Mouse (Mus musculus): ENCODE measurements around the gene Nnat.
"Not testable (repeated sequence)": the region's sequence is repeated elsewhere in the genome, so short reads cannot be mapped to it uniquely, and the experiment has no call there.

Gene Nnat

DNA sequence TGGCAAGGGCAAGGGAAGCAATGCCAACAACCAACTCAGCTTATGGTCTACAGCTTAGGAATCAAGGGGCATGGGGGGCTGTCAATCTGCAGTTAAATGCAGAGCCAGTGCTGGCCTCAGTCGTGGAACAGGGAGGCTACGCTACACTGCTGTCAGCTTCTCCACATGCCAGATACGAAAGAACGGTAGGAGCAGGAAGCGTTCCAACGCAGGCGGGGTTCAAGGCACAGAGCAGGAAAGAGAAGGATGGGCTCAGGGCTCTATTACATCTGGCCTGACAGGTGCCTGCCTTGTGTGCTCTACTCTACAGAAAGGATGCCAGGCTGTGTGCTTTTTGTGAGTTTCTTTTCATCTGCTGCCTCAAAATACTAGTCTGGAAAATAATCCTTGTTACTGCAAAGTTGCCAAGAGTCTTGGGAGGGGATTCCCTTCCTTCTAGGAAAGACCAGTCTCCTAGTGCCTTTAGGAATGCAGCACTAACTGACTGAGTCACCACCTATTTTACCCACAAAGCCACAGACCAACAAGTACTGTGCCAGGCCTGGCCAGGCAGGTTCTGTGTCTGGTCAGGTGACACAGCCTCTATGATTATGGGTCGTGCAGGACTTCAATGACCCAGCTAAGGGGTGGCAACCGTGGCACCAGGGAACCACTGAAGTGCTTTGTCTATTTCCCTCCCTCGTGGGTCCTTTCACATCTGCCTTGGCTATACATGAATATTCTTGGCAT, 7.6 kb upstream of the Nnat start:
- DNase-seq (ENCODE audit: low read depth, low spot score): no peak

DNA sequence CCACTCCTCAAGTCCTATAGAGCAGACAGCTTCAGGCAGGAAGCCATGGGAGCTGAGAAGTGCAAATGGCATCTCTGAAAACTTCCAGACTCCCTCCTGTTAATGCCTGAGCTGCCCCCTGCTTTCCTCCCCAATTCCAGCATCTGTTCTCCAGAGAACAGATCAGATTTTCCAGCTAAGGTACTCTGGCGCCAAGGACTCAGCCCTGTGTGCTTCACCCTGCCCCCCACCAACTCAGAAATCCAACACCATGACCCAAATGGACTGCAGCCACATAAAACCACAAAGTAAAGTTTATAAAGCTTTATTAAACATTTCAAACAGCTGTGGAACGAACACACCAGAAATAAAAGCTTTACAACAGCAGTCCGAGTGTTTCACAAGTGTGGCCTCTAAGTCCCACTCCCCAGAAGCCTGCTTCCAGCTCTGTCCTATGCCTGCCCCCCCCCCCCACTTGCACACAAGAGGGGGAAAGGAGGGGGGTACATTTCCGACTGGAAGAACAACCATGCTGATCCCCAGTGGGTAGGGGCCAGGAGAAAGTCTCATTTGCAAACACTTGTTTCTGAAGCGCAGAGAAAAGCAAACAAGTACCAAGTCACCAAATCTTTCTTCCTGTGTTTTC, 3.7 kb upstream of the Nnat start:
- DNase-seq (ENCODE audit: low read depth, low spot score): no peak

DNA sequence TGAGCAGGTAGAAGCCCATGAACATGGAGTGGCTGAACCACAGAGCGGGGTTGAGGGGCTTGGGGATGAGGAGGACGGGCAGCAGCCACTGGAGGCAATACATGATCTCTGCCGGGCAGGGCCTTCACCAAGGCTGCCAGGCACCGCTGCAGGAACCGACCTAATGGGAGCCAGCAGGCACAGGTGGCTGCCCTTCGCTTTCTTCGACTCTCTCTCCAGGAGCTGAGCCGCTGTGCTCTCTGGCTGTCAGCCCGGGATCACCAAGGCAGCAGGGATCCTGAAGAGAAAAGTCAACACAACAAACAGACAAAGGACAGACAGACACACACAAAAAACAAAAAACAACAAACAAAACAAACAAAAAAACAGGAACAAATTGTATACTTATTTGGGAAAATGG, 1.8 kb upstream of the Nnat start:
- peak; percentile 59 for DNase-seq (ENCODE audit: low read depth, low spot score)

DNA sequence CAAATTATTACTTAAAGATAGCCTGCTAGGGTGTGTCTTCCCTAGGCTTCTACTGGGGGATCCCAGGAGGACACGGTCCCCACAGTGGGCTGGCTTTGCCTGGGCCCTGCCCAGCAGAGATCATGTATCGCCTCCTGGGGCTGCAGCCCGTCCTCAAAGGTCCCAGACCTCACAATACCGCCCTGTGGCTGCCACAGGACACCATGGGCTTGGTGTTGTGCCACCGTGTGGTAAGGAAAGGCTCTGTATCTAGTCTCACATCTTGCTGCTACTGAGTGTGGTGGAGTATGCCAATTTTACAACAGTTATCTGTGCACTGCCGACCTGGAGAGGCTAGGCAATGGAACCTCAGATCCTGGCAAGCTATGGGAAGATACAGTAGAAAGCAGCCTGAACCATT, 1.4 kb upstream of the Nnat start:
- DNase-seq (ENCODE audit: low read depth, low spot score): peak; percentile 57

DNA sequence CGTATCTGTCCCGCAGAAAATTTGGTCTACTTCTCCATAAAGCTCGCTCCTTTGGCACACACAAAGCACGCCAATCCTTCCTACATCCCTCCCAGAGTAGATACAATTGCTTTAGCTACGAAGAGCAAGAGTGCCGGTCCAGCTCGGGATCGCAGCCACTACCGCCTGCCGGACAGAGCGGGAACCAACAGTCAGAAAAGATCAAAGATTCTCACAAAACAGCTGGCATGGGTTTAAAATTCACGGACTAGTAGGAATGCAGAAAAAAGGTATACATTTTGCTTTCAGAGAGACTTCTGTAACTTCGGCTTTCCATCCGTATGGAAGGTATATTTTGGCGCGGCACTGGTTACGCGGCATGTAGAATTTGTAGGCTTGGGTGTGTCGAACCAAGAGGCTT, 438 bp upstream of the Nnat start:
- DNase-seq (ENCODE audit: low read depth, low spot score): no peak

DNA sequence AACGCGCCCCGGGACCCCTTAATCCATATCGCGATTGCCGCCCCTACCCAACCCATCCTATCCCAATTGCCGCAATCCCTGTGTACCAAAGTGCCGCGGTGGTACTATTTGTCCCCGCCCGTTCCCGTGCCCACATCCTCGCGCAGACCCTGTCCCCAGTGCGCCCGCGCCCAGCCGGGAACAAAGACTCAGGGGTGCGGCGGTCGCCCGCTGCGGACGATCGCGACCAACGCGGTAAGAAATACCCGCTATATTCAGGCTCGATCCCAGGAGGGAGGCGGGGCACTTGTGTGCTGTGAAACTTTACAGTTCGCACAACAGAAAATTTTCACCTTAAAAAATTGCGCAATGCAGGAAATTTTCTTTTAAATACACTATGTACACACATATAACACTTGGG, 424 bp downstream of the Nnat start:
- DNase-seq (ENCODE audit: low read depth, low spot score): no peak

DNA sequence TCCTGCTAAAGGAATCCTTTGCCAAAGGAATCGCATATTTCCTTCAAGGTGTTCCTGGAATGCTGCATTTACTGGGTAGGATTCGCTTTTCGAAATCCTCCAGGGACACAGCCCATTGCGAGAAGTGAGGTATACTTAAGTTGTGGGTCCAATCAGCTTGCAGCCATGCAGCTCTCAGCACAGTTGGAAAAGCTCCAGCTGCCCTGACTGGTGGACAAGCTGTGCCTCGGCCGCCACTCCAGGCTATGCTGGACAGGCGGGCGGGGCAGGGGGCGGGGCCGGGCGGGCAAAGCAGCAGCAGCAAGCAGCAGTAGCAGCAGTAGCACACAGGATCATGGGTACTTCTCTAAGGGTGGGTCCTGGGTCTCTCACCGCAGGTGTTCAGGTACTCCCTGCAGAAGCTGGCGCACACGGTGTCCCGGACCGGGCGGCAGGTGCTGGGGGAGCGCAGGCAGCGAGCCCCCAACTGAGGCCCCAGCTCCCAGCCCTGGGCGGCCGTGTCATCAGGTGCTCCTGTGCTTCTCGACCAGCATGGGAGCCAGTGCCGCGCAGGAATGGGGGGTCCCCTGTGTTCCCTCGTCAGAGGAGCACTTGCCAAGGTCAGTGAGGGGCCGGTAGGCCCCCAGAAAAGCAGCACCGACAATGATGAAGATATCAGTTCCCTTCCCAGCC, 1.4 kb downstream of the Nnat start:
- peak; percentile 96 for DNase-seq (ENCODE audit: low read depth, low spot score)

DNA sequence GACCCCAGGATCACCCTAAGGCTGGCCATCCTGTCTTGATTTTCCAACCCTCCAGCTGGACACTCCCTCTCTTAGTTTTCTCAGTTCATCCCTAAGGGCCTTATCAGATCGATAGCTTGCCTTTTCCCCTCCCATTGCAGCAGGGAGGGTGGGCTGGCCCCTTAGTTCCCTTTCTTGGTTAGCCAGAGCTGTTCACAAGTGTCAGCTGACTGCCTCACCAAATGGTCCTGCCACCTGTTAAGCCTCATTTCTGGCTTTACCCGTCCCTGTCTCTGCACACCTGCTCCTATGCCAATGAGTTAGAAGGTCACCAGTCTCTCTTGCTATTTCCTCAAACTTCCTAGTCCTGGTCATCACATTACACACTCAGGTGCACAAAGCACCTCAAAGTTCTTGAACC, 3.2 kb downstream of the Nnat start:
- DNase-seq (ENCODE audit: low read depth, low spot score): peak; percentile 49

DNA sequence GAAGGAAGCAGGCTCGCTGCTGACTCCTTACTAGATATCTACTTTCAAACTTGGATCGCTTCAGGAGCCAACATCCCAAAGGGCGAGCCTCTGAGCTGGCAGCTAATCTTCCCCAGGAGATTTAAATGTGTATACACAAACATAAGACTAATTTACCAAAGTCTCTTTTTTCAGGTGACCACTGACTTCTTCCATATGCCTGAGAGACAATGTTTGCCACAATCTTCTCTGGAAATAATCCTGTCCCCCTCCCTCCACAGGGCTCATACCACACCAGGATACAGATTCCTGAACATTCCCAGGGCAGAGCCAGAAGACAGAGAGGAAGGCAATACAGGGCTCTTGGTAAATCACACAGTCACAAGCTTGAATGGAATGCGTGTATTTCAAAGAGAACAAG, 4.8 kb downstream of the Nnat start:
- no peak for DNase-seq (ENCODE audit: low read depth, low spot score)

DNA sequence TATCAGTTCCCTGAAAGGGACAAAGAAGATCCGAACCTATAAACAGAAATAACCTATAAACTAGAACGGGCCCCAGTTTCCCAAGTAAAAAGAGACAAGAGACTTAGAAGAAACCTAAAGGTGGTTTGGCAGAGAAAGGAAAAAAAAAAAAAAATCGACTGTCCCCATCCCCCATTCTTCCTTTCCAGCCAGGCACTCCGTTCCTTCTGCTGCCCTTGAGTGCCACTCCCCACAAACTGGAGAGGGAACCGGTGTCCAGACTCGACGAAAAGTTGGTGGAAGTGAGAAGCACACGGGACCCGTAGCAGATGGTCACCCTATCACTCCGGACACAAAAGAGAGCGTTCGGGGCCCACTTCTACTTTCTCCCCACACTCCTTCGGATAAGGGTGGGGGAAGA, 5.6 kb downstream of the Nnat start:
- no peak for DNase-seq (ENCODE audit: low read depth, low spot score)

DNA sequence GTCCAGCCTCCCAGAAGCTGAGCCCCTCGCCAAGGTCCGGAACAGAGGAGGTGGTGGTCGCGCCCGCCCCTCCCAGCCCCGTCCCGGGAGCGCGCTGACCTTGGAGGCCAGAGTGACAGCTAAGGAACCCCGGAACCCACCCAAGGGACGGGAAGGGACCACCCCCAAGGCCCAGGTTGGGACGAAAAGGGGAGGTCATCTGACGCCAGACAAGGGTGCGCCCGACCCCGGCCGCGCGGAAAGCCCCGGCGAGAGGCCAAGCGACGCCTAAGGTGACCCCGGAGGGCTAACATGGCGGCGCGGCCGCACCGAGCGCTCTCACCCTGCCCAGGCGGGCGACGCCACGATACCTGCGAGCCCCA, 6.0 kb downstream of the Nnat start:
- no peak for DNase-seq (ENCODE audit: low read depth, low spot score)

DNA sequence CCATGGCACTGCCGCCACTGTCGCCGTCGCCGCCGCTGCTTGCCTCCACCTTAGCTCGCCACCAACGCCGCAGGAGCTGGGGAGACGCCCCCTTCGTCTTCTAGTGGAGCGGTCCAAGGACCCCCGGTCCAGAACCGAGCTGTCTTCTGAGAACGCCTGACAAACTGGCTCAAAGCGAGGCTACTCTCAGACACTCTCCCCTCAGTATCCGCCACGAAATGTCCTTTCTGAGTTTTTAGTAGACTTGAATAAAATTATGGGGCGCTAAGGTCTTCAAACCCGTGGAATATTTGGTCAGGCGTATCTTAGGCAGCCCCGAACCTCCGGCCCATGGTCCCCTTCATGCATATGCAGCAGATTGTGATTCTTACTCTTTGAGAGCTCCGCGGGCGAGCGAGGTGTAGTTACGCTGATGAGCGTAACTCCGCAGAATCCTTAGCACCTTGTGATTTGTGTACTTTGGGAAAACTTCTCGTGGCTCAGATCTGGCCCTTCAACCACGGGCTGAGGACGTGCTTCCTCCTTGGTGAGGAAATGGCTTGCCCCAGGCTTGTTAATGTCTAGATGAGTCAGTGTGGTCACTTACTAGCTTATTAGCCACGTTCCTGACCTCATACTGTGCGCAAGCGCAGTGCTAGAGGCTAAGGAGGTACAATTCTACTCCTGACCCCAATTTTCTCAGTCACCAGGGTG, 6.5 kb downstream of the Nnat start:
- DNase-seq (ENCODE audit: low read depth, low spot score): peak; percentile 91

DNA sequence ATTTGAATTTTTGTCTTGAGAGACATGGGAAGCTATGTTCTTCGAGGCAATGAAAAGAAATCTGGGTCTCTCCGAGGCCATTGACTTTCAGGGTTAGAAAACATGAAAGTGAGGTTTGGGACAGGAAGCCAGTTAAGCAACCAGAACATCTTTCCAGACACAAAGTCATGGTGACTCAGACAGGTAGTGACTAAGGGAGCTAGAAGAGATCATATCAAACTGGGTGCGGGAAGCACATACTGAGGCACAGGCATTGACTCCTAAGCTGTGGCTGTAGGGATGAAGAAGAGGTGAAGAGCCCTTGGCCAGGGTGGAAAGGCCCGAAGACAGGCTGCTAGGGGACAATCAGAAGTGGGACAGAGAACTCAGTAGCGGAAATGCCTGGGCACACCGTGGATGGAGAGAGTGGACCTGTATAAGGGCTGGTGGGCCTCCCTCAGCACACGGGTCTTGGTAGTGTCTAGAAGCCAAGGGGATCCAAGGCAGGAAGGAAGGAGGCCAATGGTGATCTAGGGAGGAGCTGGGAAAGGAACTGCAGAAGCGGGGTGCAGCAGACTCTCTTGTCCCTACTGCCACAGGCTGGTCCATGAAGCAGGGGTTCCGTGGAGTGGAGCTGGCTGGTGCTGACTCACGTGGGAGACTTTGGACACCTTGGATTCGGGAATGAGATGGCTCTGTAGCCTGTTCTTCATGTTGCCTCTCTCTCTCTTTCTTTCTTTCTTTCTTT, 7.5 kb downstream of the Nnat start:
- no peak for DNase-seq (ENCODE audit: low read depth, low spot score)

DNA sequence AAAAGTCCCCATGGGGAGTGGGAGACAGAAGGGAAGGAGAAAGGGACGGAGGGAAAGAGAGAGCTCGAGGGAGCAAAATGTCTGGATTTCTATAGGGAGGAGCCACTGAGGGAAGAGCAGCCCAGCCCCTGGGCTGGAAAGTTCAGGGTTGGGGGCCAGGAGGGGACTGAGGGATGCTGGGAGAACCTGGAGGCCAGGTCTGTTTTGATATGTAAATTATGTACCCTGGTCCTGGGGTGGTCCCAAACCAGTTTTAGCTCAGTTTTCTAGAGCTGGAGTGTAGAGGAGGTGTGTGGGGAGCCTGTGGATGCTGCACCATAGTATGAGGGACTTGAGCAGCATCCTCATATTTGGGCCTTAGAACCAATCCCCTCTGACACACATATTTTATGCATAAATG, 9.0 kb downstream of the Nnat start:
- DNase-seq (ENCODE audit: low read depth, low spot score): no peak

DNA sequence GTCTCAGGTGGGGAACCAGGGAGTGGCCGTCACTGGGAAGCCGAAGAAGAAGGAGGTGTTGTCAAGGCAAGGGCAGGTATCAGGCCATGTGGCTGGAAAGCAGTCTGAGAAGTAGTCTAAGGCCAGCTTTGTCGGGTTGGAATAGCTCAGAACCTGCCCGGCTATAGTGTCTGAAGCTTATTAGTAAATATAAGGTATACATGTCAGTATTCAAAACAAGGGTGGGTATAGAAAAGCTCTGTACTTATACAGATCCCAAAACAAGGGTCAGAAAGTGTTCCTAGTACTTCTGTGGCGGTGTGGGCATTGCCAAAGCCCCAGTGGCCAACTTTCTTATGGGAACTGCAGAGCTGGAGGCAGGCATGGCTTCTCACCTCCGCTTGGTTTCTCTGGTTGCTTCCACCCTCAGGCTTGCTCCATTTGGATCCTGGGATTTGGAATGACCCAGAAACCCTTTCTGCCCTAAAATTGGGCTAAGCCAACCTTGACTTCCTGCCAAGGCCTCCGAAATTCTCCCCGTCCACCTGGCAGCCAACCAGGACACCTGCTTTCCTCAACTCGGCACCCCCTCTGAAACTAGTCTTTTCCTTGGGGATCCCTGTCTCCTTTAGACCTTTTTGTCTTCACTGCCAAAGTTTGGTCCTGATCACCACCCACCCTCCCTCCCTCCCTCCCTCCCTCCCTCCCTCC, 10.1 kb downstream of the Nnat start:
- DNase-seq (ENCODE audit: low read depth, low spot score): peak; percentile 66

DNA sequence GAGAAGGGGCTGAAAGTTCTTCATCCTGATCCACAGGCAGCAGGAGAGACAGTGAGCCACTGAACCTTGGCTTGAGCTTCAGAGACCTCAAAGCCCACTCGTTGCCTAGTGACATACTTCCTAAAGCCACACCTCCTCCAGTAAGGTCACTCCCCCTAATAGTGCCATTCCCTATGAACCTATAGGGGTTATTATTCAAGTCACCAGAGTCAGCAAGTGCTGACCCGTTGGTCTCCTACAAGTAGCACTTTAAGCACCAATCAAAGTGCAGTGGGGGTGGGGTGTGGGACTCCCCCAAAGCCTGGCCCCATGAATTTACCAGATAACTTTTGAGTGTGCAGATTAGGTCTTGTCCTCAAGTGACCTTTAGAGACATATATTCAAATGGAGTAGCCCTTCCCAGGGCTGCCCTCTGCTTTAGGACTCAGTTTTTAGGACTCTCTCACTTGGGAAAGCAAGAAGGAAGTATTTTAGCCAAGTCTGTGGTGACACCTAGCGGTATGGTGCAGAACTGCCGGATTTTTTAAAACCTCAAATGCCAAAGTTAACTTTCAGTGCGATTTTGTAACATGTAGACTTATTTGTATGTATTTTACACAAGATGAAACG, 11.4 kb downstream of the Nnat start, which contains the start of gene Blcap:
Gene Blcap (minus strand): TSS at position 51 of the 609 bp plus-strand sequence.
- peak; percentile 73 for DNase-seq (ENCODE audit: low read depth, low spot score)

DNA sequence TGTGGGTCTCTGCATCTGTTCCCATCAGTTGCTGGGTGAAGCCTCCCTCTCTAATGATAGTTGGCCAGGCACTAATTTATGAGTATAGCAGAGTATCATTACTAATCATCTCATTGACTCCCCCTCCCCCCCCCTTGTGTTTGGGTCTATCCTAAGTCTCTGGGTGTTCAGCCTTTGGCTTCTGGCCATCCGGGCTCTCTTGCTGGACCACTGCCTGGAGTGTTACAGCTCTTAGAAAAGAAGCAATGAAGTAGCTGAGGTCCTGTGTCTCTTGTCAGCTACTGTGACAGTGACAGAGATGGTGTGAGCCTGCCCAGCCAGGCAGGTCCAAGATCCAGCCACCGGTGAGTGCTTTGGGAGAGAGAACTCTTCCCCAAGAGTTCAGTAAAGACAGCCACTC, 12.9 kb downstream of the Nnat start:
- no peak for DNase-seq (ENCODE audit: low read depth, low spot score)

DNA sequence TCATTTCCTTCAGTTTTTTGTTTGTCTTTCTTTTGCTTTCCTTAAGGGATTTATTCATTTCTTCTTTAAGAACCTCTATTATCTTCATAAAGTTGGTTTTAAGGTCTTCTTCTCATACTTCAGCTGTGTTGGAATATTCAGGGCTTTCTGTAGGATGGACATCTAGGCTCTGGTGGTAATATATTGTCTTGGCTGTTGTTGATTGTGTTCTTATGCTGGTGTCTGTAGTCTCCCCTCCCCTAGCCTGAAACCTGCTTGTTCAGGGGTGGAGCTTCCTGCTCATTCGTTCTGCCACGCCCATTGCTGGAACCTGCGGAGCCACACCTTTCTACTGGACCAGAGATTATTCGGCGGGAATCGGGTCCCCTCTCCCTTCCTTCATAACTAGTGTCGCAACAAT, 25.5 kb downstream of the Nnat start:
- DNase-seq (ENCODE audit: low read depth, low spot score): not testable (repeated sequence)

DNA sequence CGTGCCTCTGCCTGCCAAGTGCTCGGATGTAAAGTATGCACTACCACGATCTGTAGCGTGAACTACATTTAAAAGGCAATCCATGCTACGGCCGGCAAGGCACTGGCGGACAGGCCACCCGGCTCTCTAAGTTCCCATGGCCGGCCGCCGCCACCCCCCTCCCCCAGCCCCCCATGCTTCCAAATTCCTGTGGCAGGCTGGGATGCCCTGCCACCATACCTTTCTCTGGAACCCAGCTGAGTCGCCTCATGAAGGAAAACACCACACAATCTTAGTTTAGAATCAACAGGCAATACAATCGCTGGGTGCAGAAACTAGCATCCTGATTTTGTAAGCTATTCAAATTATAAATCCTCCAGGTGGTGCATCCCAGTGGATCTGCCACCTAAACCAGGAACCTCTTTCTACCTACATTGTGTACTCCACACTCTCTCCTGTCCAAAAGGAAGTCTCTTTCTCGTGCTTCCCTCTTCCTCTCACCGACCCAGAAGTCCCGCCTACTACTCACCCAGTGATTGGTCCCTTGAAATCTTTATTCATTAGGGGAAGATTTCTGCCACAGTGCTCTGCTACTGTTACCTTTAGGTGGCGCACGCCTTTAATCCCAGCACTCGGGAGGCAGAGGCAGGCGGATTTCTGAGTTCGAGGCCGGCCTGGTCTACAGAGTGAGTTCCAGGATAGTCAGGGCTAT, 37.1 kb downstream of the Nnat start:
- DNase-seq (ENCODE audit: low read depth, low spot score): no peak

DNA sequence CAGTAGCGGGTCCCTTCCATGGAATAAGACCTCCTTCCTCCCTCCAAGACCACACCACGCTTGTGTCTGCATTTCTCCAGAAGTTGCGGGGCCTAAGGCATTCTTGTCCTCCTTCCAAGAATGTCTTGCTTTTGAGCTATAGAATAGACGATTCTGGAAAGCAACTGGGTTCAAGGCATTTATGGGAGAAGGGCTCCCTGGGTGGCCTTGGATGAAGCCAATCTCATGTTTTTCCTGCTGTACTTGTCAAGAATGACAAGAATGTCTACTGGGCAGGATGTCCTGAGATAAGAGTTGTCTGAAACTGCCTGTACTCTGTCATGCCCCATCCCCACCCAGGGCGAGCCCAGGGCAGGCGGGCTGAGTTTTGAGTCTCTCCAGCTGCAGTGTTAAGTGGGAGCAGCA, 41.6 kb downstream of the Nnat start:
- no peak for DNase-seq (ENCODE audit: low read depth, low spot score)
